Mouse (Mus musculus) monocyte, adult 2 months (primary cell): Measurements from ENCODE around the gene Col24a1.

Experiments used
- DNase-seq, 2 experiments: peaks; one replicate each; pipeline ENCODE4 v3.0.0; 2022; ENCODE audit warnings: low spot score in 2 of 2, low read depth in 1 of 2

The Col24a1 gene

GRCm38 (mm10) chr3:145353951-145354350, 61.7 kb downstream of the Col24a1 start:
- DNase-seq: no peak

- no peak for DNase-seq
Observed at GRCm38 (mm10) chr3:145356865-145357487, 64.7 kb downstream of the Col24a1 start.

GRCm38 (mm10) chr3:145365227-145365626, 73.0 kb downstream of the Col24a1 start:
- no peak for DNase-seq

- no peak for DNase-seq
Observed at GRCm38 (mm10) chr3:145367176-145367717, 75.0 kb downstream of the Col24a1 start.

GRCm38 (mm10) chr3:145376298-145376697, 84.0 kb downstream of the Col24a1 start:
- no peak for DNase-seq

GRCm38 (mm10) chr3:145383095-145383494, 90.8 kb downstream of the Col24a1 start:
- DNase-seq: no peak

GRCm38 (mm10) chr3:145386434-145386833, 94.2 kb downstream of the Col24a1 start:
- DNase-seq: no peak

GRCm38 (mm10) chr3:145390681-145391080, 98.4 kb downstream of the Col24a1 start:
- no peak for DNase-seq

GRCm38 (mm10) chr3:145391986-145392659, 99.9 kb downstream of the Col24a1 start:
- DNase-seq: no peak

- no peak for DNase-seq
Observed at GRCm38 (mm10) chr3:145399173-145399572, 106.9 kb downstream of the Col24a1 start.

GRCm38 (mm10) chr3:145402257-145402656, 110.0 kb downstream of the Col24a1 start:
- DNase-seq: no peak

- no peak for DNase-seq
Observed at GRCm38 (mm10) chr3:145402994-145403393, 110.7 kb downstream of the Col24a1 start.

GRCm38 (mm10) chr3:145408045-145408444, 115.8 kb downstream of the Col24a1 start:
- no peak for DNase-seq

GRCm38 (mm10) chr3:145412137-145412536, 119.9 kb downstream of the Col24a1 start:
- no peak for DNase-seq

GRCm38 (mm10) chr3:145414362-145414761, 122.1 kb downstream of the Col24a1 start:
- DNase-seq: no peak

GRCm38 (mm10) chr3:145417809-145418208, 125.5 kb downstream of the Col24a1 start:
- DNase-seq: no peak

- no peak for DNase-seq
Observed at GRCm38 (mm10) chr3:145420421-145420820, 128.1 kb downstream of the Col24a1 start.

- no peak for DNase-seq
Observed at GRCm38 (mm10) chr3:145422044-145422443, 129.8 kb downstream of the Col24a1 start.

- no peak for DNase-seq
Observed at GRCm38 (mm10) chr3:145438352-145438751, 146.1 kb downstream of the Col24a1 start.

- no peak for DNase-seq
Observed at GRCm38 (mm10) chr3:145439086-145439485, 146.8 kb downstream of the Col24a1 start.

- DNase-seq: no peak
Observed at GRCm38 (mm10) chr3:145440993-145441392, 148.7 kb downstream of the Col24a1 start.

GRCm38 (mm10) chr3:145442268-145442667, 150.0 kb downstream of the Col24a1 start:
- DNase-seq: no peak
